Mouse (Mus musculus) liver, postnatal 0 days (tissue): ENCODE results near the gene Tuba1c.

ENCODE experiments used
- CTCF ChIP-seq: sonication (generic); IDR thresholded peaks from 2 replicates; pipeline ENCODE4 v1.5.1; 2016; ENCODE audit warnings: antibody characterized with exemption, low read depth
- EP300 ChIP-seq: IDR thresholded peaks from 2 replicates; pipeline ENCODE4 v1.6.1; 2016; ENCODE audit warnings: antibody characterized with exemption, low read depth, mild to moderate bottlenecking

DNA sequence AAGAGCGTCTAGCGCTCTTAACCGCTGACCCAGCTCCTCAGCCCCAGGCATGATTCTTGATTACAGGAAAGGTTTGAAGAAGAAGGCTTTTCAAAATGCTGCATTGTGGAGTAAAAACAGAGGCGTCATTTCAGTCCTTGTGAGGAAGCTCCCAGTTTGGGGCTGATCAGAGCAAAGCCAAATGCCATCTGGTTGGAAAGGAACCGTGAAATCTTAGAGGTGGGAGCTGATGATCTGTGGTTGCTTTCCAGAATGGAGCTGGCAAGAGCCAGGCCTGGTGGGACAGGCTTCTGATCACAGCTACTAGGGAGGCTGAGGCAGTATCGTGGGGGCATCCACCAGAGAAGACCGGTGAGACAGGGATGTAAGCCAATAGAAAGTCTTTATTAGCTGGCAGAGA, 32.9 kb upstream of the Tuba1c start:
- TF ChIP-seq CTCF (no peak), EP300 (no peak)
